Mouse (Mus musculus) hindbrain, embryonic 13.5 days (tissue): ENCODE data around the gene Rsph4a. TPM values are rescaled to one million over a fixed set of nuclear protein-coding genes. Genes with fewer than 3 reads are reported as not detected.

ENCODE experiments used
- ATAC-seq: fragments of 200-750 bp; cut with Nextera tagmentation; 2 replicates; pipeline ENCODE4 v1.8.0; 2017; ENCODE audit warnings: moderate TSS enrichment; ENCODE audit not compliant: low FRiP score
- H3K27ac ChIP-seq: fragments of 300-500 bp; sonication (generic); 2 replicates; pipeline ENCODE4 v1.5.1; 2015; ENCODE audit warnings: inconsistent platforms, mild to moderate bottlenecking, moderate library complexity
- H3K27me3 ChIP-seq: fragments of 300-500 bp; sonication (generic); 2 replicates; pipeline ENCODE4 v1.6.1; 2015; ENCODE audit warnings: mild to moderate bottlenecking, inconsistent platforms
- H3K36me3 ChIP-seq: fragments of 300-500 bp; sonication (generic); 2 replicates; pipeline ENCODE4 v1.6.1; 2015; ENCODE audit warnings: mild to moderate bottlenecking, inconsistent platforms
- H3K4me1 ChIP-seq: fragments of 300-500 bp; sonication (generic); replicated peaks from 2 replicates; pipeline ENCODE4 v1.6.1; 2015; ENCODE audit warnings: inconsistent platforms
- H3K4me2 ChIP-seq: fragments of 300-500 bp; sonication (generic); 2 replicates; pipeline ENCODE4 v1.6.1; 2015; ENCODE audit warnings: inconsistent platforms, mild to moderate bottlenecking, moderate library complexity
- H3K4me3 ChIP-seq: fragments of 300-500 bp; sonication (generic); 2 replicates; pipeline ENCODE4 v1.5.1; 2015; ENCODE audit warnings: mild to moderate bottlenecking, inconsistent platforms
- H3K9ac ChIP-seq: fragments of 300-500 bp; sonication (generic); 2 replicates; pipeline ENCODE4 v1.6.1; 2015; ENCODE audit warnings: mild to moderate bottlenecking, inconsistent platforms
- H3K9me3 ChIP-seq: fragments of 300-500 bp; sonication (generic); 2 replicates; pipeline ENCODE4 v1.6.1; 2016; ENCODE audit warnings: inconsistent platforms
- WGBS: fragments of 180-500 bp; shearing (Covaris S2); methylation state at CpG from one replicate; pipeline ENCODE4 v1.1.7; 2015; 5-methylcytosine and 5-hydroxymethylcytosine counted together
- polyA plus RNA-seq: library from polyadenylated mRNA; unstranded; fragments of >200 nt; fragmentation: Nextera tagmentation; extraction: Ambion mirVana; gene quantifications from 2 replicates; pipeline ENCODE4 v1.2.1, GENCODE M21; 2015

The Rsph4a gene
- polyA plus RNA-seq, 1 experiment from 2014 or later = 1.2 TPM

DNA sequence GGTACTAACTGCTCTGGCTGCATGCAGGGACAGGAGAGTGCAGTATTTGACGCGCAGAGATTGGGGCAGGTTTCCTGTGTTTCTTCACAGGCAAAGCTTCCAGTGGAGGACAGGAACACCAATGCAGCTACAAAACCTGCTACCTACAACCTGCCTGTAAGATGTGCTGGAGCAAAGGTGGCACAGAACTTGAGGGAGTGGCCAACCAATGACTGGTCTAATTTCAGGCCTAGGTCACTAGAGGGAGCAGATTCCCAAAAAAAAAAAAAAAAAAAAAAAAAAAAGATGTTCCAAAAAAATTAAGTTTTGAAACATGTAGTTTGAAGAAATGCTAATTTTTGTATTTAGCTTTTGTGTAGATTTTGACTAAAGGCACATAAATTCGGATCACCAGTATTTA is 47.6 kb downstream of the Rsph4a start:
- H3K27me3 ChIP-seq = no peaks in the 10 kb centered on the region
- no peak overlapping the region for H3K9ac ChIP-seq
- H3K36me3 ChIP-seq = peaks cover 8% of the 10 kb centered on the region; the same call in 1 of the 2 replicates
- H3K9me3 ChIP-seq = no peaks in the 10 kb centered on the region
- H3K4me1 ChIP-seq = peaks cover 11% of the 10 kb centered on the region
- no peak overlapping the region for H3K27ac ChIP-seq
- H3K4me3 ChIP-seq = no peak overlapping the region
- ATAC-seq = no peak
- WGBS = 80% methylated on average over 3 of the region's 3 CpGs
- H3K4me2 ChIP-seq = no peak overlapping the region

Other genes starting within 250 kb of the Rsph4a start
- not detected in 2 replicates for gene Sult3a2, start 118.4 kb upstream of the Rsph4a start, polyA plus RNA-seq
- gene Sult3a1, start 47.4 kb upstream of the Rsph4a start, polyA plus RNA-seq = not detected in 2 replicates
- 22.7 and 26.3 TPM in 2 replicates for gene Zup1, start 46.2 kb downstream of the Rsph4a start, polyA plus RNA-seq
- 143 and 144 TPM in 2 replicates for gene Rwdd1, start 114.5 kb downstream of the Rsph4a start, polyA plus RNA-seq
- not detected in 2 replicates for gene Trappc3l, start 132.5 kb downstream of the Rsph4a start, polyA plus RNA-seq
- not detected in 2 replicates for gene Calhm4, start 139.2 kb downstream of the Rsph4a start, polyA plus RNA-seq
- gene Calhm5, start 191.4 kb downstream of the Rsph4a start, polyA plus RNA-seq = 0.43 and 0.44 TPM in 2 replicates
- 0.16 and 0.78 TPM in 2 replicates for gene Calhm6, start 222.9 kb downstream of the Rsph4a start, polyA plus RNA-seq